ENCODE assay signal across 8 mouse cellular contexts in the genomic region with DNA sequence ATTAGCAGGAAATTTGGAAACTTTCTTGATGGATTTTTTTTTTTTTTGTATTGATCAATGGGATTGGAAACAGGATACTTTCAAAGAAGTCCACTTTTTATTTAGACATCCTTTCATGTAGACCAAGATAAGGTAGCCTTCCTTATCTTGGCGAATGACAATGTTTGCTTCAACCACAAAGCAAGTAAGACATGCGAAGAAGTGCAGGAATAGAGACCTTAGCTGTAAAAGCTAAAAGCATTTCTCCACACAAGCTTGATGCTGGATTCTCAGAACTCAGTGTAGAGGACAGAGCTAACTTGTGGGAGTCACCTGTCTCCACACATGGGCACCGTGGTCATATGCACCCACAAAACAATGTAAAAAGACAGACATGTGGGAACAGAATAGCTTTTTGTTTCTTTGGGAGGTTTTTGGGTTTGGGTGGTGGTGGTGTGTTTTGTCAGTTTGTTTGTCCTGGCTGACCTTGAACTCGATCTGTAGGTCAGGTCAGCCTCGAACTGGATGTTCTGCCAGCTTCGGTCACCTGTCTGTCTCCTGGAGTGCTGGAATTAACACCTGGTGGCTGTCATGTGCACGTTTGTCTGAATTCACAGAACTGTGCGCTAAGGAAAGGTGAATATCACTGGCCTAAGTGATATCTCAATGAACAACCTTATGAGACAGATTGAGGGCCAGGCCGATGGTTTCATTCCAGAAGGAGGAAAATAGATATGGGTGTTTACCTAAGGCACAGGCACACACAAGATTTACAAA. TPM values are rescaled to one million over a fixed set of nuclear protein-coding genes. Genes with fewer than 3 reads are reported as not detected.
DNase-seq lines count a peak whose midpoint lies in the region; ATAC-seq lines count a peak whose summit lies in the region.

No protein-coding gene starts in this region.

- peak overlapping the region in 1 of 2 experiments; percentile 55; a peak in 2 of 4 replicates for H3K27ac ChIP-seq in heart, embryonic 14.5 days (replicated peaks in 1 of 2; ENCODE audit: control insufficient read depth in 1 of 2, insufficient read depth in 1 of 2, low read depth in 2 of 2, low read length in 2 of 2)
- no peak overlapping the region for H3K27ac ChIP-seq in embryonic facial prominence, embryonic 13.5 days
- peak overlapping the region; percentile 72; the same call in 1 of the 2 replicates for H3K27ac ChIP-seq in intestine, embryonic 15.5 days
- H3K27ac ChIP-seq in midbrain, embryonic 11.5 days (ENCODE audit: low read depth, low read length), result no peak overlapping the region

- peak overlapping the region; percentile 79 for H3K9ac ChIP-seq in heart, embryonic 14.5 days (ENCODE audit: low read length)
- peak overlapping the region; percentile 69; the same call in 1 of the 2 replicates for H3K9ac ChIP-seq in embryonic facial prominence, embryonic 13.5 days
- no peak overlapping the region for H3K9ac ChIP-seq in intestine, embryonic 15.5 days
- no peak overlapping the region for H3K9ac ChIP-seq in midbrain, embryonic 11.5 days (ENCODE audit: low read length)

- peak overlapping the region; percentile 61 to 69 for H3K4me3 ChIP-seq in heart, embryonic 14.5 days (ENCODE audit: control insufficient read depth in 1 of 2, insufficient read depth in 1 of 2, low read depth in 1 of 2, low read length in 2 of 2)
- H3K4me3 ChIP-seq in embryonic facial prominence, embryonic 13.5 days, result peak overlapping the region; percentile 54
- H3K4me3 ChIP-seq in intestine, embryonic 15.5 days (replicated peaks), result peak overlapping the region; percentile 51
- peak overlapping the region; percentile 49 for H3K4me3 ChIP-seq in midbrain, embryonic 11.5 days (ENCODE audit: low read depth, low read length)

- peaks cover 24% of the 10 kb centered on the region for H3K36me3 ChIP-seq in heart, embryonic 14.5 days (ENCODE audit: control insufficient read depth, insufficient read depth, low read length)
- H3K36me3 ChIP-seq in embryonic facial prominence, embryonic 13.5 days, result peaks cover 10% of the 10 kb centered on the region; the same call in 1 of the 2 replicates
- 0 out of 2 replicates have a peak, but pooled peaks cover 2% of the 10 kb centered on the region for H3K36me3 ChIP-seq in intestine, embryonic 15.5 days
- no peaks in the 10 kb centered on the region for H3K36me3 ChIP-seq in midbrain, embryonic 11.5 days (ENCODE audit: control insufficient read depth, insufficient read depth, low read length)

- H3K4me2 ChIP-seq in heart, embryonic 14.5 days (ENCODE audit: low read length), result peak overlapping the region; percentile 80
- H3K4me2 ChIP-seq in embryonic facial prominence, embryonic 13.5 days, result peak overlapping the region; percentile 70
- peak overlapping the region; percentile 80 for H3K4me2 ChIP-seq in intestine, embryonic 15.5 days (replicated peaks)
- H3K4me2 ChIP-seq in midbrain, embryonic 11.5 days, result peak overlapping the region; percentile 62

- H3K9me3 ChIP-seq in heart, embryonic 14.5 days (ENCODE audit: control insufficient read depth, low read length), result no peaks in the 10 kb centered on the region
- H3K9me3 ChIP-seq in embryonic facial prominence, embryonic 13.5 days, result no peaks in the 10 kb centered on the region
- no peaks in the 10 kb centered on the region for H3K9me3 ChIP-seq in intestine, embryonic 15.5 days
- H3K9me3 ChIP-seq in midbrain, embryonic 11.5 days (ENCODE audit: control insufficient read depth, low read length), result no peaks in the 10 kb centered on the region

- H3K4me1 ChIP-seq in heart, embryonic 14.5 days (ENCODE audit: control insufficient read depth in 2 of 2, insufficient read depth in 2 of 2, low read length in 2 of 2), result peaks cover 10 to 19% of the 10 kb centered on the region in 2 experiments
- H3K4me1 ChIP-seq in embryonic facial prominence, embryonic 13.5 days, result peaks cover 7% of the 10 kb centered on the region
- H3K4me1 ChIP-seq in intestine, embryonic 15.5 days (replicated peaks), result peaks cover 15% of the 10 kb centered on the region; the same call in 1 of the 2 replicates
- peaks cover 2% of the 10 kb centered on the region; the same call in 1 of the 2 replicates for H3K4me1 ChIP-seq in midbrain, embryonic 11.5 days (ENCODE audit: control insufficient read depth, insufficient read depth, low read length)

- H3K27me3 ChIP-seq in heart, embryonic 14.5 days (ENCODE audit: control insufficient read depth, insufficient read depth, low read length), result no peaks in the 10 kb centered on the region
- peaks cover 4% of the 10 kb centered on the region; the same call in 1 of the 2 replicates for H3K27me3 ChIP-seq in embryonic facial prominence, embryonic 13.5 days
- no peaks in the 10 kb centered on the region for H3K27me3 ChIP-seq in intestine, embryonic 15.5 days (replicated peaks)
- H3K27me3 ChIP-seq in midbrain, embryonic 11.5 days (ENCODE audit: control insufficient read depth, insufficient read depth, low read length), result no peaks in the 10 kb centered on the region

- intact Hi-C loops in heart, postnatal 14 days (cut with DNase I), result loop anchor here (2.0 kb wide), 1 partner anchor 16 kb away; no protein-coding TSS in a partner anchor

- no peak for ATAC-seq in heart, embryonic 14.5 days (ENCODE audit: insufficient number of reproducible peaks, insufficient read depth, low FRiP score, low read depth)
- no peak for ATAC-seq in embryonic facial prominence, embryonic 13.5 days (ENCODE audit: insufficient number of reproducible peaks, insufficient read depth, low FRiP score, low TSS enrichment, low read depth)
- ATAC-seq in intestine, embryonic 15.5 days, result peak; percentile 58
- no peak for ATAC-seq in midbrain, embryonic 11.5 days (ENCODE audit: low FRiP score)

- WGBS in heart, embryonic 14.5 days, result 63% methylated on average over 9 of the region's 9 CpGs
- 78% methylated on average over 9 of the region's 9 CpGs for WGBS in embryonic facial prominence, embryonic 13.5 days
- 63% methylated on average over 9 of the region's 9 CpGs for WGBS in intestine, embryonic 15.5 days
- WGBS in midbrain, embryonic 11.5 days, result 81% methylated on average over 9 of the region's 9 CpGs

- no peak for DNase-seq in heart, postnatal 14 days
- peak; percentile 80 for DNase-seq in midbrain, embryonic 11.5 days (ENCODE audit: low spot score, missing footprints)
- DNase-seq in gastrocnemius, postnatal 25 days, result no peak
- no peak for DNase-seq in right cerebral cortex, postnatal 25 days
- no peak for DNase-seq in spleen, postnatal 14 days (ENCODE audit: low spot score in 2 of 2)

RNA-seq across cellular contexts. Expression of a gene that starts 0.5 kb away (rescaled TPM):
- polyA plus RNA-seq in heart, embryonic 14.5 days (2014; fragmentation: Nextera tagmentation; extraction: Ambion mirVana), result 49.8 and 55.5 TPM in 2 replicates
- total RNA-seq in heart, postnatal 14 days (2021), result 10 to 100 TPM; 73.6 to 79.9 TPM
- polyA plus RNA-seq in embryonic facial prominence, embryonic 13.5 days (2015; fragmentation: Nextera tagmentation; extraction: Ambion mirVana), result 36.6 and 43.3 TPM in 2 replicates
- polyA plus RNA-seq in intestine, embryonic 15.5 days (2015; fragmentation: Nextera tagmentation; extraction: Ambion mirVana), result 59.4 and 63.4 TPM in 2 replicates
- polyA plus RNA-seq in midbrain, embryonic 11.5 days (2014; fragmentation: Nextera tagmentation; extraction: Ambion mirVana), result 33.8 and 37.6 TPM in 2 replicates
- 10 to 100 TPM; 87.8 to 90.3 TPM for total RNA-seq in gastrocnemius, postnatal 25 days (2021)

RNA-seq across cellular contexts. Expression of a gene that starts 17.0 kb away (rescaled TPM):
- 17.9 and 20.0 TPM in 2 replicates for polyA plus RNA-seq in heart, embryonic 14.5 days (2014; fragmentation: Nextera tagmentation; extraction: Ambion mirVana)
- total RNA-seq in heart, postnatal 14 days (2021), result 1 to 10 TPM; 8.7 to 9.6 TPM
- polyA plus RNA-seq in embryonic facial prominence, embryonic 13.5 days (2015; fragmentation: Nextera tagmentation; extraction: Ambion mirVana), result 14.6 and 17.4 TPM in 2 replicates
- polyA plus RNA-seq in intestine, embryonic 15.5 days (2015; fragmentation: Nextera tagmentation; extraction: Ambion mirVana), result 14.5 and 15.2 TPM in 2 replicates
- 15.3 and 16.2 TPM in 2 replicates for polyA plus RNA-seq in midbrain, embryonic 11.5 days (2014; fragmentation: Nextera tagmentation; extraction: Ambion mirVana)
- 10 to 100 TPM; 11.4 to 11.8 TPM for total RNA-seq in gastrocnemius, postnatal 25 days (2021)

RNA-seq across cellular contexts. Expression of a gene that starts 33.7 kb away (rescaled TPM):
- 1.6 and 1.8 TPM in 2 replicates for polyA plus RNA-seq in heart, embryonic 14.5 days (2014; fragmentation: Nextera tagmentation; extraction: Ambion mirVana)
- total RNA-seq in heart, postnatal 14 days (2021), result not detected
- polyA plus RNA-seq in embryonic facial prominence, embryonic 13.5 days (2015; fragmentation: Nextera tagmentation; extraction: Ambion mirVana), result not detected in 2 replicates
- polyA plus RNA-seq in intestine, embryonic 15.5 days (2015; fragmentation: Nextera tagmentation; extraction: Ambion mirVana), result 0.30 TPM in 1 of 2 replicates, not detected in the other
- polyA plus RNA-seq in midbrain, embryonic 11.5 days (2014; fragmentation: Nextera tagmentation; extraction: Ambion mirVana), result not detected in 2 replicates
- total RNA-seq in gastrocnemius, postnatal 25 days (2021), result not detected

RNA-seq across cellular contexts. Expression of a gene that starts 54.7 kb away (rescaled TPM):
- 2.9 and 3.2 TPM in 2 replicates for polyA plus RNA-seq in heart, embryonic 14.5 days (2014; fragmentation: Nextera tagmentation; extraction: Ambion mirVana)
- total RNA-seq in heart, postnatal 14 days (2021), result 1 to 10 TPM; 6.4 to 7.2 TPM
- polyA plus RNA-seq in embryonic facial prominence, embryonic 13.5 days (2015; fragmentation: Nextera tagmentation; extraction: Ambion mirVana), result 3.4 and 4.6 TPM in 2 replicates
- polyA plus RNA-seq in intestine, embryonic 15.5 days (2015; fragmentation: Nextera tagmentation; extraction: Ambion mirVana), result 2.9 and 3.2 TPM in 2 replicates
- 4.5 and 4.9 TPM in 2 replicates for polyA plus RNA-seq in midbrain, embryonic 11.5 days (2014; fragmentation: Nextera tagmentation; extraction: Ambion mirVana)
- total RNA-seq in gastrocnemius, postnatal 25 days (2021), result 1 to 10 TPM; 3.2 to 3.4 TPM

Comparison
In these comparisons a context has a peak if more than half of its experiments do, and no peak if none do; other contexts are left out.
1. H3K9ac ChIP-seq: peak in heart, embryonic 14.5 days (single experiment) and embryonic facial prominence, embryonic 13.5 days (single experiment); none in intestine, embryonic 15.5 days (single experiment) and midbrain, embryonic 11.5 days (single experiment).
2. Peak in every context shown above with its lines, with median percentiles within 50 percentile points of each other: H3K4me2 ChIP-seq and H3K4me3 ChIP-seq.